Mouse (Mus musculus) MEL (cell line): ENCODE results near the gene Hspa5. TPM values are rescaled to one million over a fixed set of nuclear protein-coding genes. Genes with fewer than 3 reads are reported as not detected.
A peak's percentile ranks its signal among the peaks of the same experiment; 100 is the strongest.

ENCODE experiments used
- DNase-seq: peaks from one replicate; pipeline ENCODE4 v3.0.0; 2011; ENCODE audit warnings: low read depth, low spot score
- H3K27ac ChIP-seq: 2 replicates; pipeline ENCODE4 v1.5.1; 2012; ENCODE audit warnings: low read depth, mild to moderate bottlenecking, control low read depth, low read length, moderate library complexity; ENCODE audit not compliant: control insufficient read depth
- H3K27me3 ChIP-seq, 2 experiments: fragments of 150-350 bp in 1 of 2; sonication (generic) in 1 of 2; 2 replicates each; pipeline ENCODE4 v1.6.1; 2012; ENCODE audit warnings: low read length in 2 of 2, mild to moderate bottlenecking in 2 of 2, improper control_type of control experiment in 1 of 2, moderate library complexity in 1 of 2; ENCODE audit not compliant: insufficient read depth in 2 of 2, control insufficient read depth in 1 of 2
- H3K36me3 ChIP-seq, 2 experiments: 2 replicates each; pipeline ENCODE4 v1.6.1; 2012 to 2014; ENCODE audit warnings: low read length in 2 of 2, improper control_type of control experiment in 1 of 2, inconsistent platforms in 1 of 2, mild to moderate bottlenecking in 1 of 2; ENCODE audit not compliant: insufficient read depth in 2 of 2, control insufficient read depth in 1 of 2
- H3K4me1 ChIP-seq, 2 experiments: fragments of 150-350 bp in 1 of 2; sonication (generic) in 1 of 2; 2 replicates each; pipeline ENCODE4 v1.6.1; 2012; ENCODE audit warnings: low read length in 2 of 2, improper control_type of control experiment in 1 of 2, mild to moderate bottlenecking in 1 of 2; ENCODE audit not compliant: insufficient read depth in 2 of 2, control insufficient read depth in 1 of 2
- H3K4me3 ChIP-seq, 2 experiments: fragments of 150-350 bp in 1 of 2; sonication (generic) in 1 of 2; 2 replicates each; pipeline ENCODE4 v1.5.1; 2012; ENCODE audit warnings: low read depth in 2 of 2, low read length in 2 of 2, mild to moderate bottlenecking in 2 of 2, moderate library complexity in 2 of 2, control low read depth in 1 of 2, improper control_type of control experiment in 1 of 2; ENCODE audit not compliant: control insufficient read depth in 1 of 2, insufficient read depth in 1 of 2
- H3K79me2 ChIP-seq: 2 replicates; pipeline ENCODE4 v1.6.1; 2012; ENCODE audit warnings: mild to moderate bottlenecking, low read length, moderate library complexity; ENCODE audit not compliant: control insufficient read depth, poor library complexity, insufficient read depth
- H3K9ac ChIP-seq: 2 replicates; pipeline ENCODE4 v1.6.1; 2012; ENCODE audit warnings: low read depth, mild to moderate bottlenecking, control low read depth, low read length, moderate library complexity; ENCODE audit not compliant: control insufficient read depth, poor library complexity, severe bottlenecking
- H3K9me3 ChIP-seq: fragments of 150-350 bp; sonication (generic); replicated peaks from 2 replicates; pipeline ENCODE4 v1.6.1; 2012; ENCODE audit warnings: mild to moderate bottlenecking, low read length, improper control_type of control experiment, moderate library complexity; ENCODE audit not compliant: insufficient read depth
- BHLHE40 ChIP-seq: IDR thresholded peaks from 2 replicates; pipeline ENCODE4 v1.6.1; 2012; ENCODE audit warnings: low read depth, mild to moderate bottlenecking, inconsistent platforms, low read length, improper control_type of control experiment, borderline replicate concordance
- CHD1 ChIP-seq: IDR thresholded peaks from 2 replicates; pipeline ENCODE4 v1.6.1; 2012; ENCODE audit warnings: low read depth, mild to moderate bottlenecking, inconsistent platforms, low read length, improper control_type of control experiment
- CHD2 ChIP-seq: IDR thresholded peaks from 2 replicates; pipeline ENCODE4 v1.6.1; 2011; ENCODE audit warnings: low read length, improper control_type of control experiment
- CTCF ChIP-seq, 3 experiments: IDR thresholded peaks in 2 of 3; conservative IDR thresholded peaks in 1 of 3; 2 replicates each; pipeline ENCODE4 v1.5.1; 2011 to 2012; ENCODE audit warnings: low read length in 3 of 3, low read depth in 2 of 3, mild to moderate bottlenecking in 2 of 3, improper control_type of control experiment in 1 of 3, inconsistent platforms in 1 of 3, mixed read lengths in 1 of 3, moderate library complexity in 1 of 3; ENCODE audit not compliant: control insufficient read depth in 1 of 3, insufficient read depth in 1 of 3, poor library complexity in 1 of 3, severe bottlenecking in 1 of 3
- E2F4 ChIP-seq: IDR thresholded peaks from 2 replicates; pipeline ENCODE4 v1.6.1; 2011; ENCODE audit warnings: low read depth, low read length, improper control_type of control experiment, borderline replicate concordance
- ELF1 ChIP-seq: IDR thresholded peaks from 2 replicates; pipeline ENCODE4 v1.6.1; 2014; ENCODE audit warnings: low read depth, mild to moderate bottlenecking, inconsistent platforms, low read length, improper control_type of control experiment, moderate library complexity
- EP300 ChIP-seq, 2 experiments: IDR thresholded peaks; 2 replicates each; pipeline ENCODE4 v1.6.1; 2011; ENCODE audit warnings: improper control_type of control experiment in 2 of 2, low read length in 2 of 2, low read depth in 1 of 2, mild to moderate bottlenecking in 1 of 2
- ETS1 ChIP-seq: IDR thresholded peaks from 2 replicates; pipeline ENCODE4 v1.6.1; 2012; ENCODE audit warnings: low read depth, mild to moderate bottlenecking, inconsistent platforms, low read length, improper control_type of control experiment, moderate library complexity
- GABPA ChIP-seq: IDR thresholded peaks from 2 replicates; pipeline ENCODE4 v1.6.1; 2012; ENCODE audit warnings: low read depth, mild to moderate bottlenecking, inconsistent platforms, low read length, improper control_type of control experiment, moderate library complexity
- GATA1 ChIP-seq: IDR thresholded peaks from 2 replicates; pipeline ENCODE4 v1.6.1; 2011; ENCODE audit warnings: low read depth, low read length, improper control_type of control experiment
- HCFC1 ChIP-seq: IDR thresholded peaks from 2 replicates; pipeline ENCODE4 v1.6.1; 2012; ENCODE audit warnings: low read depth, mild to moderate bottlenecking, inconsistent platforms, low read length, improper control_type of control experiment, moderate library complexity
- JUND ChIP-seq: IDR thresholded peaks from 2 replicates; pipeline ENCODE4 v1.6.1; 2011; ENCODE audit warnings: low read depth, mild to moderate bottlenecking, improper control_type of control experiment, low read length
- KAT2A ChIP-seq: conservative IDR thresholded peaks from 2 replicates; pipeline ENCODE4 v1.6.1; 2012; ENCODE audit warnings: low read depth, low read length, improper control_type of control experiment, inconsistent platforms
- MAFK ChIP-seq: IDR thresholded peaks from 2 replicates; pipeline ENCODE4 v1.6.1; 2011; ENCODE audit warnings: low read depth, mild to moderate bottlenecking, low read length, improper control_type of control experiment, borderline replicate concordance
- MAX ChIP-seq: IDR thresholded peaks from 2 replicates; pipeline ENCODE4 v1.6.1; 2011; ENCODE audit warnings: low read length, improper control_type of control experiment
- MAZ ChIP-seq: IDR thresholded peaks from 2 replicates; pipeline ENCODE4 v1.6.1; 2012; ENCODE audit warnings: low read depth, mild to moderate bottlenecking, inconsistent platforms, low read length, improper control_type of control experiment
- MEF2A ChIP-seq: IDR thresholded peaks from 2 replicates; pipeline ENCODE4 v1.6.1; 2014; ENCODE audit warnings: low read depth, mild to moderate bottlenecking, inconsistent platforms, low read length, improper control_type of control experiment; ENCODE audit not compliant: poor library complexity, insufficient replicate concordance, severe bottlenecking; ENCODE audit errors: extremely low read depth
- MXI1 ChIP-seq: IDR thresholded peaks from 2 replicates; pipeline ENCODE4 v1.6.1; 2011; ENCODE audit warnings: mild to moderate bottlenecking, low read depth, low read length, improper control_type of control experiment
- MYC ChIP-seq: IDR thresholded peaks from 2 replicates; pipeline ENCODE4 v1.6.1; 2011; ENCODE audit warnings: low read depth, mild to moderate bottlenecking, low read length, improper control_type of control experiment, moderate library complexity
- NELFE ChIP-seq: IDR thresholded peaks from 2 replicates; pipeline ENCODE4 v1.6.1; 2011; ENCODE audit warnings: low read depth, low read length, improper control_type of control experiment
- NRF1 ChIP-seq: IDR thresholded peaks from 2 replicates; pipeline ENCODE4 v1.6.1; 2014; ENCODE audit warnings: low read depth, mild to moderate bottlenecking, inconsistent platforms, low read length, improper control_type of control experiment, moderate library complexity; ENCODE audit not compliant: poor library complexity, insufficient read depth, severe bottlenecking
- POLR2A ChIP-seq, 2 experiments: IDR thresholded peaks; 2 replicates each; pipeline ENCODE4 v1.6.1; 2011 to 2012; ENCODE audit warnings: low read length in 2 of 2, mild to moderate bottlenecking in 2 of 2, control low read depth in 1 of 2, improper control_type of control experiment in 1 of 2, low read depth in 1 of 2, moderate library complexity in 1 of 2; ENCODE audit not compliant: control insufficient read depth in 1 of 2, insufficient read depth in 1 of 2, poor library complexity in 1 of 2
- POLR2AphosphoS2 ChIP-seq: IDR thresholded peaks from 2 replicates; pipeline ENCODE4 v1.6.1; 2011; ENCODE audit warnings: low read length, improper control_type of control experiment
- POLR2AphosphoS5 ChIP-seq: IDR thresholded peaks from 2 replicates; pipeline ENCODE4 v1.6.1; 2012; ENCODE audit warnings: low read depth, borderline replicate concordance, mild to moderate bottlenecking, inconsistent platforms, low read length, moderate library complexity, mixed read lengths
- RAD21 ChIP-seq: IDR thresholded peaks from 2 replicates; pipeline ENCODE4 v1.6.1; 2011; ENCODE audit warnings: mild to moderate bottlenecking, low read depth, low read length, improper control_type of control experiment
- RCOR1 ChIP-seq: IDR thresholded peaks from 2 replicates; pipeline ENCODE4 v1.6.1; 2012; ENCODE audit warnings: low read depth, mild to moderate bottlenecking, inconsistent platforms, low read length, improper control_type of control experiment
- SIN3A ChIP-seq: IDR thresholded peaks from 2 replicates; pipeline ENCODE4 v1.6.1; 2012; ENCODE audit warnings: low read length, improper control_type of control experiment, inconsistent platforms
- SMC3 ChIP-seq: IDR thresholded peaks from 2 replicates; pipeline ENCODE4 v1.6.1; 2011; ENCODE audit warnings: low read depth, low read length, improper control_type of control experiment
- TAL1 ChIP-seq: IDR thresholded peaks from 2 replicates; pipeline ENCODE4 v1.6.1; 2012; ENCODE audit warnings: mild to moderate bottlenecking, inconsistent platforms, low read length, moderate library complexity, mixed read lengths
- TBP ChIP-seq: IDR thresholded peaks from 2 replicates; pipeline ENCODE4 v1.8.0; 2011; ENCODE audit warnings: low read depth, low read length, improper control_type of control experiment
- TCF12 ChIP-seq: IDR thresholded peaks from 2 replicates; pipeline ENCODE4 v1.6.1; 2014; ENCODE audit warnings: low read depth, mild to moderate bottlenecking, inconsistent platforms, low read length, improper control_type of control experiment, moderate library complexity
- UBTF ChIP-seq: IDR thresholded peaks from 2 replicates; pipeline ENCODE4 v1.6.1; 2012; ENCODE audit warnings: low read depth, mild to moderate bottlenecking, inconsistent platforms, low read length, improper control_type of control experiment, moderate library complexity, borderline replicate concordance; ENCODE audit not compliant: insufficient read depth
- USF1 ChIP-seq: IDR thresholded peaks from 2 replicates; pipeline ENCODE4 v1.6.1; 2014; ENCODE audit warnings: low read depth, mild to moderate bottlenecking, inconsistent platforms, low read length, improper control_type of control experiment, moderate library complexity
- USF2 ChIP-seq, 2 experiments: IDR thresholded peaks; 2 replicates each; pipeline ENCODE4 v1.6.1; 2011 to 2012; ENCODE audit warnings: improper control_type of control experiment in 2 of 2, low read length in 2 of 2, borderline replicate concordance in 1 of 2, inconsistent platforms in 1 of 2, low read depth in 1 of 2, mild to moderate bottlenecking in 1 of 2; ENCODE audit not compliant: insufficient read depth in 1 of 2
- ZC3H11A ChIP-seq: IDR thresholded peaks from 2 replicates; pipeline ENCODE4 v1.6.1; 2012; ENCODE audit warnings: low read depth, mild to moderate bottlenecking, inconsistent platforms, low read length, improper control_type of control experiment
- ZKSCAN1 ChIP-seq: IDR thresholded peaks from 2 replicates; pipeline ENCODE4 v1.6.1; 2012; ENCODE audit warnings: low read depth, mild to moderate bottlenecking, inconsistent platforms, low read length, improper control_type of control experiment, moderate library complexity
- ZMIZ1 ChIP-seq: IDR thresholded peaks from 2 replicates; pipeline ENCODE4 v1.6.1; 2012; ENCODE audit warnings: low read depth, mild to moderate bottlenecking, inconsistent platforms, low read length, improper control_type of control experiment, moderate library complexity
- ZNF384 ChIP-seq: IDR thresholded peaks from 2 replicates; pipeline ENCODE4 v1.6.1; 2012; ENCODE audit warnings: low read depth, mild to moderate bottlenecking, inconsistent platforms, low read length, improper control_type of control experiment
- polyA plus RNA-seq, 2 experiments: library from polyadenylated mRNA; stranded (reverse) in 1 of 2; unstranded in 1 of 2; fragments of >175 nt in 1 of 2; fragments of >200 nt in 1 of 2; gene quantifications; 2 replicates each; pipeline versions ENCODE4 v1.2.1 to v1.2.4; 2012; ENCODE audit warnings: low replicate concordance in 2 of 2, low read depth in 1 of 2; ENCODE audit not compliant: insufficient read length in 2 of 2, insufficient read depth in 1 of 2, missing spikeins in 1 of 2
- total RNA-seq: library from RNA; depleted of rRNA; stranded (reverse); fragments of 300-350 nt; gene quantifications from 2 replicates; pipeline ENCODE4 v1.2.3, GENCODE M21; 2012

Gene Hspa5
- total and polyA plus RNA-seq, 3 experiments = 147 to 1,250 (median 649) TPM

DNA sequence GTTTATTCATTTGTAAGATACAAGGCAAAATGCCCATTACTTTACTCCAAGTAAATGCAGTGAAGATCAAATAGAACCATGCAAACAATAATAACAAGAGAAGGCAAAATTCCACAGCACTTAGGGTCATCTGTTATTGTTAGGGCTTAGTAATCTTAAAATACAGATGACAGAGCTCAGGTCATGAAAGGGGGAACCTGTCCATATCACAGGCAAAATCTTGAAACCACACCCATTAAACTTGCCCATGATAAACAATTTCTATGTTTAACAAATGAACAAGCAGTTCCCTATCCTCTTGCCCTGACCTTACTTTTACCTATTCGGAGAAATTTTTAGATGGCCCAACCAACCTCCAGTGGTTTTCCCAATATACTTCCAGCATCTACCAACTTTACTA lies 37.8 kb downstream of the Hspa5 start:
- DNase-seq = peak; percentile 53
- H3K4me1 ChIP-seq = peaks cover 21 to 25% of the 10 kb centered on the region in 2 experiments
- H3K79me2 ChIP-seq = peaks cover 43% of the 10 kb centered on the region
- no peaks in the 10 kb centered on the region for H3K27me3 ChIP-seq
- H3K9ac ChIP-seq = no peak overlapping the region
- H3K36me3 ChIP-seq = peaks cover 29 to 67% of the 10 kb centered on the region in 2 experiments
- no peak overlapping the region for H3K4me3 ChIP-seq
- H3K9me3 ChIP-seq = no peaks in the 10 kb centered on the region
- peak overlapping the region; percentile 75 for H3K27ac ChIP-seq
- TF ChIP-seq TCF12 (peak; percentile 81), CHD2 (no peak), ZMIZ1 (0 out of 2 replicates have a peak, but pooled peaks have one; percentile 22), MEF2A (no peak), ETS1 (peak; percentile 77), RCOR1 (peak; percentile 37; the same call in 1 of the 2 replicates), GABPA (no peak), BHLHE40 (no peak), TAL1 (peak; percentile 39), E2F4 (no peak), ZNF384 (no peak), MAFK (no peak), ZC3H11A (no peak), ZKSCAN1 (no peak), USF1 (no peak), JUND (no peak), MAZ (no peak), POLR2AphosphoS2 (no peak), MAX (no peak), EP300 (IDR thresholded peaks at IDR 0.05; ENCODE audit: low read depth in 1 of 2, low read length in 2 of 2) (peak; percentile 76 to 79), NELFE (no peak), USF2 (IDR thresholded peaks at IDR 0.05; ENCODE audit: borderline replicate concordance in 1 of 2, insufficient read depth in 1 of 2, low read depth in 1 of 2, low read length in 2 of 2) (no peak), POLR2AphosphoS5 (no peak), NRF1 (no peak), CTCF (IDR thresholded peaks at IDR 0.05 in 2 of 3, conservative IDR thresholded peaks at IDR 0.05 in 1 of 3; ENCODE audit: control insufficient read depth in 1 of 3, insufficient read depth in 1 of 3, low read depth in 2 of 3, low read length in 3 of 3, poor library complexity in 1 of 3, severe bottlenecking in 1 of 3) (no peak), SMC3 (no peak), MYC (no peak), MXI1 (0 out of 2 replicates have a peak, but pooled peaks have one; percentile 34), HCFC1 (no peak), UBTF (no peak), SIN3A (peak; percentile 52), TBP (no peak), GATA1 (peak; percentile 85), RAD21 (no peak), POLR2A (IDR thresholded peaks at IDR 0.05; ENCODE audit: control insufficient read depth in 1 of 2, insufficient read depth in 1 of 2, low read depth in 1 of 2, low read length in 2 of 2, poor library complexity in 1 of 2) (peak in 1 of 2 experiments; percentile 34; a peak in 1 of 4 replicates), KAT2A (no peak), ELF1 (no peak), CHD1 (no peak)
